Mouse (Mus musculus): ENCODE results near the gene Olfr9. TPM values are rescaled to one million over a fixed set of nuclear protein-coding genes. Genes with fewer than 3 reads are reported as not detected.

The Olfr9 gene
- polyA plus RNA-seq, 1 experiment from 2014 or later, result not detected

DNA sequence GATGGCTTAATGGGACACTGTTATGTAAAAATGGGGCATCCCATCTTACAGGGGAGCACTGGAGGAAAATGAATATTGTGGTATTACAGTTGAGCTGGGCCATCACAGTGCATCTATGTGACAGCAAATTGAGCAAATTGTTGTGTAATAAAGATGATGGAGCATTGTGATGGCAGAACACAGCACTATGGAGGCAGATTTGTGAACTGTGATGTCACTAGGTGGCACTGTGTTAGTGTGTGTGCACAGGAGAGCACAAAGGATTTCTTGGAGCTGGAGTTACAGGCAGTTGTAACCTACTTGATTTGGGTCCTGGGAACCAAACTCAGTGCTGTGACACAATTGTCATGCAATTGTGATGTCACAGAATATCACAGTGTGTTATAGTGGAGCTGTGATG is 34.1 kb downstream of the Olfr9 start:
- no peak overlapping the region for H3K4me2 ChIP-seq (ENCODE audit: low read length)
- ATAC-seq (ENCODE audit: low FRiP score, low TSS enrichment) (no peak), DNase-seq (peak; percentile 13)
- H3K9me3 ChIP-seq (ENCODE audit: control insufficient read depth, low read length), result no peaks in the 10 kb centered on the region
- H3K36me3 ChIP-seq (ENCODE audit: control insufficient read depth, insufficient read depth, low read length), result no peaks in the 10 kb centered on the region
- no peak overlapping the region for H3K4me3 ChIP-seq (replicated peaks; ENCODE audit: low read depth, low read length)
- H3K4me1 ChIP-seq (ENCODE audit: control insufficient read depth, insufficient read depth, low read length), result no peaks in the 10 kb centered on the region
- H3K27me3 ChIP-seq (ENCODE audit: control insufficient read depth, insufficient read depth, low read length), result no peaks in the 10 kb centered on the region
- H3K27ac ChIP-seq (replicated peaks; ENCODE audit: low read depth, low read length), result no peak overlapping the region
- no peak overlapping the region for H3K9ac ChIP-seq (replicated peaks; ENCODE audit: low read length)

DNA sequence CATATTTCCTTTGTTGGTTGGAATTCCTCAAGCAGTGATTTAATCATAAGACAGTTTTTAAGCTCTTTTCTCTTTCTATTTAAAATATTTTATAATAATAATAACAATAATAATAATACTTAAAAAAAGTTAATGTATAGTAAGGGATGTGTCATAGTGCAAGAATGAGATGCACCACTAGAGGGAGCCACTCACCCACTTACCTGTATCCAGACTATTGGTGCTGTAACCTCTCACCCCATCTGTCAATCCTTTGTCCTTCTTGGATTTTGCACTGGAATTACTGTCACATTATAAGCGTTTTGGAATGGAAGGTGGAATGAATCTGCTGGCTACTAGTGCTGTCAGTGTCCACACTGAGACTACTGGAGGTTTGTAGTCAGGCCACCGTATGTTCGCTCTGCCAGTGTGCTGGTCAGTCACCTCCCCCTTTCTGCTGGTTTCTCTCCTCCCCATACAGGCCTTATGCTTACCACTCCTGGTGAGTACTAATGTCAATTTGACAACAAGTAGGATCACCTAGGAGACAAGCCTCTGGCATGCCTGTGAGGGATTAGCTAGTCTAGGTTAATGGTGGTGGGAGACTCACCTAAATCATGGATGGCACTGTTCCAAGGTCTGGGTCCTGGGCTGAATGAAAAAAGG is 36.9 kb downstream of the Olfr9 start:
- ATAC-seq (ENCODE audit: low FRiP score, low TSS enrichment) (peak; percentile 77), DNase-seq (peak; percentile 83)
- Histone ChIP-seq H3K4me3 (replicated peaks; ENCODE audit: low read depth, low read length) (no peak overlapping the region), H3K4me1 (ENCODE audit: control insufficient read depth, insufficient read depth, low read length) (no peaks in the 10 kb centered on the region), H3K9ac (replicated peaks; ENCODE audit: low read length) (no peak overlapping the region), H3K9me3 (ENCODE audit: control insufficient read depth, low read length) (no peaks in the 10 kb centered on the region), H3K4me2 (ENCODE audit: low read length) (no peak overlapping the region), H3K36me3 (ENCODE audit: control insufficient read depth, insufficient read depth, low read length) (no peaks in the 10 kb centered on the region), H3K27me3 (ENCODE audit: control insufficient read depth, insufficient read depth, low read length) (no peaks in the 10 kb centered on the region), H3K27ac (replicated peaks; ENCODE audit: low read depth, low read length) (no peak overlapping the region)
- WGBS, result 64% methylated on average over 3 of the region's 3 CpGs

DNA sequence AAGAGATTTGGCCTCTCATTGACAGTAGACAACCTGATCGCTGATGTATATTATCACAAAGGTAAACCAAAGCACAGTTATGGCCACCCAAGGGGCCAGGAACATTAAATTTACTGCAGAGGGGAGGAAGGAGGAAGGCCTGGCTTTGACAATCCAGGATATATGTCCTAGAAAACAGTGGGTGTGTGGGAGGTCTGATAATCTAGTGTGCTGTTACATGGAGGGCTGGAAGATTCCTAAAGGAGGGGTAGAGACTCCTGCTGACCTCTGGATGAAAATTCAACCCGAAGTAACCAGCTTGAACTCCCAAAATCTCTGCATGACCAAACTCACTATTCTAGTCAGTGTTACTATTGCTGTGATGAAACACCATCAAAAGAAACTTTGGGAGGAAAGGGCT is 39.1 kb downstream of the Olfr9 start:
- H3K4me3 ChIP-seq (replicated peaks; ENCODE audit: low read depth, low read length), result no peak overlapping the region
- 83% methylated on average over 2 of the region's 2 CpGs for WGBS
- H3K9ac ChIP-seq (replicated peaks; ENCODE audit: low read length), result no peak overlapping the region
- H3K4me2 ChIP-seq (ENCODE audit: low read length), result no peak overlapping the region
- no peaks in the 10 kb centered on the region for H3K9me3 ChIP-seq (ENCODE audit: control insufficient read depth, low read length)
- H3K27ac ChIP-seq (replicated peaks; ENCODE audit: low read depth, low read length), result no peak overlapping the region
- no peaks in the 10 kb centered on the region for H3K36me3 ChIP-seq (ENCODE audit: control insufficient read depth, insufficient read depth, low read length)
- no peaks in the 10 kb centered on the region for H3K4me1 ChIP-seq (ENCODE audit: control insufficient read depth, insufficient read depth, low read length)
- no peaks in the 10 kb centered on the region for H3K27me3 ChIP-seq (ENCODE audit: control insufficient read depth, insufficient read depth, low read length)
- ATAC-seq (ENCODE audit: low FRiP score, low TSS enrichment), result no peak
- DNase-seq, result no peak

DNA sequence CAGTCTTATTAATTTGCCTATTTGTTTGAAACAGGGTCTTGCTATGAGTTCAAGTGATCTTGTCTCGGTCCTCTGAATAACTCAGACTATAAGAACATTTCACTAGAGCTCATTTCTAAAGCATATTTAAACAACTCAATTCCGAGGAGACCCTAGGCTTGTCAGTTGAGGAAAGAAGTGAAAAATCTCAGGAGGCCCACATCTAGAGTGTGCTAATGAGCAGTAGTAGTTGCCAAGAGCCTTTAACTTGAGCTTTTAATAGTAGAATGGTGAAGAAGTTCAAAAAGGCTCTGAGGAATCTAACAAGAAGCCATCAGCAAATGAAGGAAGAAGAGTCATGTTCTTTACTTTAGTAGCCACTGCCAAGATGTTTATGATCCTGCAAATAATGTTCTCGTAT is 50.6 kb downstream of the Olfr9 start, which contains the start of gene Olfr764-ps1:
TSS of gene Olfr764-ps1 (minus strand) at position 101 of the 400 bp plus-strand sequence.
- Histone ChIP-seq H3K4me1 (ENCODE audit: control insufficient read depth, insufficient read depth, low read length) (no peaks in the 10 kb centered on the region), H3K9me3 (ENCODE audit: control insufficient read depth, low read length) (no peaks in the 10 kb centered on the region), H3K36me3 (ENCODE audit: control insufficient read depth, insufficient read depth, low read length) (no peaks in the 10 kb centered on the region), H3K4me2 (ENCODE audit: low read length) (no peak within 1 kb of the TSS), H3K27me3 (ENCODE audit: control insufficient read depth, insufficient read depth, low read length) (no peaks in the 10 kb centered on the region), H3K9ac (replicated peaks; ENCODE audit: low read length) (no peak within 1 kb of the TSS), H3K4me3 (replicated peaks; ENCODE audit: low read depth, low read length) (no peak within 1 kb of the TSS), H3K27ac (replicated peaks; ENCODE audit: low read depth, low read length) (no peak within 1 kb of the TSS)
- 83% methylated on average over 3 of the region's 3 CpGs for WGBS
- no peak for ATAC-seq (ENCODE audit: low FRiP score, low TSS enrichment)
- DNase-seq, result no peak

Other genes starting within 250 kb of the Olfr9 start
- 5.7 and 6.2 TPM in 2 replicates for gene Dgka, start 244.6 kb upstream of the Olfr9 start, polyA plus RNA-seq (2014; fragmentation: Nextera tagmentation; extraction: Ambion mirVana)
- 46.7 and 60.0 TPM in 2 replicates for gene Pym1, start 241.5 kb upstream of the Olfr9 start, polyA plus RNA-seq (2014; fragmentation: Nextera tagmentation; extraction: Ambion mirVana)
- gene Mmp19, start 198.5 kb upstream of the Olfr9 start, polyA plus RNA-seq (2014; fragmentation: Nextera tagmentation; extraction: Ambion mirVana), result 0.22 and 0.41 TPM in 2 replicates
- 38.6 and 42.7 TPM in 2 replicates for gene Dnajc14, start 185.4 kb upstream of the Olfr9 start, polyA plus RNA-seq (2014; fragmentation: Nextera tagmentation; extraction: Ambion mirVana)
- 11.7 and 13.1 TPM in 2 replicates for gene Tmem198b, start 185.1 kb upstream of the Olfr9 start, polyA plus RNA-seq (2014; fragmentation: Nextera tagmentation; extraction: Ambion mirVana)
- gene Sarnp, start 172.1 kb upstream of the Olfr9 start, polyA plus RNA-seq (2014; fragmentation: Nextera tagmentation; extraction: Ambion mirVana), result 150 and 152 TPM in 2 replicates
- 23.4 and 24.8 TPM in 2 replicates for gene Ormdl2, start 167.8 kb upstream of the Olfr9 start, polyA plus RNA-seq (2014; fragmentation: Nextera tagmentation; extraction: Ambion mirVana)
- 7.9 and 9.6 TPM in 2 replicates for gene Gdf11, start 97.7 kb upstream of the Olfr9 start, polyA plus RNA-seq (2014; fragmentation: Nextera tagmentation; extraction: Ambion mirVana)
- 120 and 138 TPM in 2 replicates for gene Cd63, start 88.4 kb upstream of the Olfr9 start, polyA plus RNA-seq (2014; fragmentation: Nextera tagmentation; extraction: Ambion mirVana)
- gene Rdh5, start 66.5 kb upstream of the Olfr9 start, polyA plus RNA-seq (2014; fragmentation: Nextera tagmentation; extraction: Ambion mirVana), result 11.6 and 15.2 TPM in 2 replicates
- 249 and 282 TPM in 2 replicates for gene Bloc1s1, start 65.4 kb upstream of the Olfr9 start, polyA plus RNA-seq (2014; fragmentation: Nextera tagmentation; extraction: Ambion mirVana)
- gene Itga7, start 55.6 kb upstream of the Olfr9 start, polyA plus RNA-seq (2014; fragmentation: Nextera tagmentation; extraction: Ambion mirVana), result 3.4 and 4.9 TPM in 2 replicates
- gene Mettl7b, start 28.4 kb upstream of the Olfr9 start, polyA plus RNA-seq (2014; fragmentation: Nextera tagmentation; extraction: Ambion mirVana), result not detected in 2 replicates
- gene Olfr763, start 21.4 kb downstream of the Olfr9 start, polyA plus RNA-seq (2014; fragmentation: Nextera tagmentation; extraction: Ambion mirVana), result not detected in 2 replicates
- gene Olfr764-ps1, start 50.5 kb downstream of the Olfr9 start, polyA plus RNA-seq (2014; fragmentation: Nextera tagmentation; extraction: Ambion mirVana), result not detected in 2 replicates
- not detected in 2 replicates for gene Olfr765, start 60.6 kb downstream of the Olfr9 start, polyA plus RNA-seq (2014; fragmentation: Nextera tagmentation; extraction: Ambion mirVana)
- not detected in 2 replicates for gene Olfr766-ps1, start 79.5 kb downstream of the Olfr9 start, polyA plus RNA-seq (2014; fragmentation: Nextera tagmentation; extraction: Ambion mirVana)
- not detected in 2 replicates for gene Olfr767, start 93.5 kb downstream of the Olfr9 start, polyA plus RNA-seq (2014; fragmentation: Nextera tagmentation; extraction: Ambion mirVana)
- gene Olfr768, start 109.9 kb downstream of the Olfr9 start, polyA plus RNA-seq (2014; fragmentation: Nextera tagmentation; extraction: Ambion mirVana), result not detected in 2 replicates
- gene Olfr769, start 128.4 kb downstream of the Olfr9 start, polyA plus RNA-seq (2014; fragmentation: Nextera tagmentation; extraction: Ambion mirVana), result not detected in 2 replicates
- gene Olfr770, start 149.6 kb downstream of the Olfr9 start, polyA plus RNA-seq (2014; fragmentation: Nextera tagmentation; extraction: Ambion mirVana), result not detected in 2 replicates
- not detected in 2 replicates for gene Olfr771, start 175.3 kb downstream of the Olfr9 start, polyA plus RNA-seq (2014; fragmentation: Nextera tagmentation; extraction: Ambion mirVana)
- not detected in 2 replicates for gene Olfr772, start 188.5 kb downstream of the Olfr9 start, polyA plus RNA-seq (2014; fragmentation: Nextera tagmentation; extraction: Ambion mirVana)
- not detected in 2 replicates for gene Olfr773, start 198.0 kb downstream of the Olfr9 start, polyA plus RNA-seq (2014; fragmentation: Nextera tagmentation; extraction: Ambion mirVana)
- not detected in 2 replicates for gene Olfr774, start 246.8 kb downstream of the Olfr9 start, polyA plus RNA-seq (2014; fragmentation: Nextera tagmentation; extraction: Ambion mirVana)

Data from midbrain, embryonic 14.5 days (tissue).